ENCODE assay signal across 8 mouse cellular contexts in genomic region chr3:108444029-108444428, GRCm38 (mm10). TPM values are rescaled to one million over a fixed set of nuclear protein-coding genes. Genes with fewer than 3 reads are reported as not detected.
A peak's percentile ranks its signal among the peaks of the same experiment; 100 is the strongest.
DNase-seq lines count a peak whose midpoint lies in the region; ATAC-seq lines count a peak whose summit lies in the region.

No protein-coding gene starts in this region.

- peak; percentile 45 for DNase-seq in urinary bladder, postnatal 14 days (ENCODE audit: low spot score)
- no peak for DNase-seq in urinary bladder, postnatal 4 days (ENCODE audit: low spot score in 2 of 2)
- DNase-seq in brain, adult 2 months (ENCODE audit: low read depth, low spot score): peak; percentile 89
- peak; percentile 70 for DNase-seq in kidney, adult 9 months
- DNase-seq in right cerebral cortex, postnatal 36 days (ENCODE audit: low spot score in 2 of 2): peak; percentile 32 to 45
- no peak for DNase-seq in layer of hippocampus, postnatal 25 days (ENCODE audit: extremely low spot score in 1 of 2, low spot score in 1 of 2)

- no peaks in the 10 kb centered on the region for H3K9me3 ChIP-seq in lung, embryonic 16.5 days (ENCODE audit: control insufficient read depth, low read length)

- H3K4me2 ChIP-seq in lung, embryonic 16.5 days (ENCODE audit: low read depth, low read length): peak overlapping the region; percentile 83

- H3K36me3 ChIP-seq in lung, embryonic 16.5 days (ENCODE audit: control insufficient read depth, insufficient read depth, low read length): no peaks in the 10 kb centered on the region

- peak; percentile 69 for ATAC-seq in granulocyte monocyte progenitor cell, adult 5-6 weeks (replicated peaks; ENCODE audit: poor library complexity, severe bottlenecking)
- ATAC-seq in lung, embryonic 16.5 days (ENCODE audit: low read depth): peak; percentile 32; the same call in 1 of the 2 replicates

- H3K27me3 ChIP-seq in lung, embryonic 16.5 days (ENCODE audit: control insufficient read depth, insufficient read depth, low read depth, low read length): no peaks in the 10 kb centered on the region

- 9% methylated on average over 8 of the region's 8 CpGs for WGBS in lung, embryonic 16.5 days

- peak overlapping the region; percentile 82 for H3K4me3 ChIP-seq in lung, embryonic 16.5 days (ENCODE audit: low read length)

- H3K4me1 ChIP-seq in lung, embryonic 16.5 days (replicated peaks; ENCODE audit: control insufficient read depth, insufficient read depth, low read length): peaks cover 15% of the 10 kb centered on the region

- peak overlapping the region; percentile 64 for H3K27ac ChIP-seq in lung, embryonic 16.5 days (ENCODE audit: low read length)

- H3K9ac ChIP-seq in lung, embryonic 16.5 days (ENCODE audit: low read length): peak overlapping the region; percentile 85

RNA-seq across cellular contexts. Expression of gene Sars, which starts 1.0 kb away (rescaled TPM):
- total RNA-seq in granulocyte monocyte progenitor cell, adult 5-6 weeks (2014; fragmentation: Nextera tagmentation): 30.9 and 36.2 TPM in 2 replicates
- 196 and 259 TPM in 2 replicates for total RNA-seq in granulocyte monocyte progenitor cell, adult 5-6 weeks (2017)
- 112 and 117 TPM in 2 replicates for polyA plus RNA-seq in lung, embryonic 16.5 days (2015; fragmentation: Nextera tagmentation; extraction: Ambion mirVana)
- total RNA-seq in layer of hippocampus, postnatal 25 days (2021): 100 to 1,000 TPM; 187 to 207 TPM

RNA-seq across cellular contexts. Expression of gene Celsr2, which starts 28.7 kb away (rescaled TPM):
- 0.58 and 2.5 TPM in 2 replicates for total RNA-seq in granulocyte monocyte progenitor cell, adult 5-6 weeks (2014; fragmentation: Nextera tagmentation)
- 0.04 and 0.15 TPM in 2 replicates for total RNA-seq in granulocyte monocyte progenitor cell, adult 5-6 weeks (2017)
- polyA plus RNA-seq in lung, embryonic 16.5 days (2015; fragmentation: Nextera tagmentation; extraction: Ambion mirVana): 6.8 and 6.9 TPM in 2 replicates
- total RNA-seq in layer of hippocampus, postnatal 25 days (2021): 100 to 1,000 TPM; 172 to 199 TPM

Comparison
In these comparisons a context has a peak if more than half of its experiments do, and no peak if none do; other contexts are left out.
1. DNase-seq: peak in urinary bladder, postnatal 14 days (single experiment), brain, adult 2 months (single experiment), kidney, adult 9 months (single experiment) and right cerebral cortex, postnatal 36 days (2 of 2); none in urinary bladder, postnatal 4 days (0 of 2) and layer of hippocampus, postnatal 25 days (0 of 2).
2. RNA of gene Celsr2, which starts 28.7 kb away (total RNA-seq): 172 to 199 TPM in layer of hippocampus, postnatal 25 days; 0.04 to 2.5 TPM in granulocyte monocyte progenitor cell, adult 5-6 weeks; every median in the first group is over 10 times any median in the second.